Mouse (Mus musculus) embryo, embryonic 10.5 days (tissue): ENCODE results near the gene Rybp.
A peak's percentile ranks its signal among the peaks of the same experiment; 100 is the strongest.

Experiments used
- DNase-seq: peaks from one replicate; pipeline ENCODE4 v3.0.0-alpha.2; 2015; ENCODE audit warnings: low spot score

Gene Rybp

DNA sequence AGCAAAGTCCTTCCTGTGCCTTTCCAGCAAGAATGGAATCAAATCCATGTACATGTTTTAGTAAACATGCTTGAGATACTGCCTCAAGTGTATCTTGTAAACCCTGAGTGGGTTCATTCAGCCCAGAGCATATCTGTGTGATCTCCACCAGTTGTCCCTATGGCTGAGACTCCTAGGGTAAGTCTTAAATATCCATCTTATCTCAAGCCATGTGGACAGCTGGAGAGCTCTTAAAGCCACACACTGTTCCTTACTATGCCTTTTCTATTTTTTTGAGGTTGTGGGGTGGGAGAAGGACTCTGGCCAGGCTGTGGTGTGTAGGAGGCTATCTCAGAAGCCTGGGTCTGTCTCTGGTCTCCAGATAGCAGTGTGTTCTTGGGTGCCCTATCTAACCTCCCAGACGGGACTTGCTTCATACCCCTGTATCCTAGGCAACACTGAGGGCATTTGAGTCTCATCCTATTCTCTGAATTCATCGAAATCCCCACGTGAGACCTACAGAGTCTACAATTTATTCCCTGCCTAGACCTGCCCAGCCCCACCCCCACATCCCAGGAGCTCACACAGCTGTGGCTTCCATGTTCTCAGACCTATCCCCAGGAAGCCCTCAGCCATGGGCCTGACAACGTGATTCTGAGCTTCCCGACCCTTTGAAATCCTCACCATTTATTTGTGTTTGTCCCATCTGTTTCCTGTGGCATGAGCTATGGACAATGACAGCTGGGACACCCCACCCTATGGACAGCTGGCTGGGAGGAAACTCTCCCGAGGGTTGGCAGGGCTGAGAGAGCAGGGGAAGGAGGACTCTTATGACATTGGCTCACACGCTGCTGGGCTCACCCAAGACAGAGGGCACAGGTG lies 98.2 kb downstream of the Rybp start:
- DNase-seq, result no peak

DNA sequence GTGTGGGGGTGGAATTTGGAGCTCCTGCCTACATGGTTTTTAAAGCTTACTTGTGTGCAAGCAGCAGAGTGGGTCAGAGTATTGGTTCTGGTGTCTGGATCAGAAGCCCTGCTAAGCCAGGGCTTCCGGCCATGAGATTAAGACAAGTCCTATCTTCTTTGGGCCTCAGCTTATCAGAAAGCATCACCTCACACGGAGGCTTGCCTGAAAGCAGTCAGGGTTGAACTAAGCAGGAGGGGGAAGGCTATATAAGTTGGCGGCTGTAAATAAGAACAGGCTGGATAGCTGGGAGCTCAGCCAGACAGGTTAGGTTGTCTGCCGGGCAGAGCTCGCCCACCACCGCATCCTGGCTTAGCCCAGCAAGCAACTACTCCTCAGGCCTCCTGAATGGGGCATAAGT lies 99.5 kb downstream of the Rybp start:
- DNase-seq, result no peak

DNA sequence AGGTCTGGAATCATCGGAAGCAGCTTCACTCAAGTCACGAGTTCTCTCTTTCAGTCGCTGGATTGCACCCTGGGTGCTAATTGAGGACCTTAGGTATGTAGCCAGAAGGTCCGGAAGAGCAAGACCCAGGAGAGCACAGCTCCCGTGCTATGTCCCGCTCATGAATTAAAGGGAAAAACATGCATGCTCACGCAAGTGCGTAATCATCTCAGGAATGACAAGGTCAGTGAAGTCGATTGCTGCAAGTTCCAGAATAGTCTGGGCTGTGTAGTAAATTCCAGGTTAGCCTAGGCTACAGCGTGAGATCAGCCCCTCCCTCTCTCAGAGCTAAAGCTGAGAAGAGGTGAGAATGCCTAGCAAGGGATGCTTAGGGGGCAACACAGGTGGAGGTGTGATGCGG lies 100.5 kb downstream of the Rybp start:
- DNase-seq, result no peak

DNA sequence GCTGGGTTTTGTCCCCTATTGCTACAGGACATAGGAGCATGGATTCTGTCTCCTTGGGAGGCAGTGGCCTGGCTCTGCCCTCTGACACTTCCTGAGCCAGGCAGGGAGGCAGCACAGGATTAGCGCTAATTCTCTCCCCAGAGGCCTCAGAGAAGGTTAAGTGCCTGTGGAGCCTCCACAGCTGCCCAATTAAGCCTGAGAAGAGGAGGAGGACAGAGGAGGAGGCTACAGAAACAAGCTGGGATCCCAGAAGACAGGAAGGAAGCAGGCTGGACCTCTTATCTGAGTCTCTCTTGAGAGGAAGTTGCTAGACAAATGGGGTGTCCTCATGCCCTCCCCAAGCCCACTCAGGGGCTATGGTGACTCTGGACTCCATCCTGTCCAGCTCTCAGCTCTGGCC lies 101.8 kb downstream of the Rybp start:
- peak; percentile 60 for DNase-seq

DNA sequence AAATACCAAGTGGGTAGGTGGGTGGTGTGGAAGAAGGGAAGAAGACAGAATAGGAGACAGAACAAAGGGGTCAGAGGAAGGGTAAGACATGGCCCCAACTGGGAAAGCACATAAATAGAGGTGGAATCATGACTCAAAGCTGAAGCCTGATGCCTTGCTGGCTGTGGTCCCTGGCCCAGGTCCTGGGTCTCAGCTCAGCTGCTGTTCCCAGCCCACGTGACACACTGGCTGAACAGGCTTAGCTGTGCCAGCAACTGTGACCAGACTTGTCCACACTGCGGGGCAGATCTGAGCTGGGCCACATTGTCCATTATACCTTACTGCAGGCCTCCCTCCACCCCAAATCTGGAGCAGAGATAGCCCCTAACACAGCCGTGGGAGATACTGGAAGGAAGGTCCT lies 103.9 kb downstream of the Rybp start:
- DNase-seq, result no peak

DNA sequence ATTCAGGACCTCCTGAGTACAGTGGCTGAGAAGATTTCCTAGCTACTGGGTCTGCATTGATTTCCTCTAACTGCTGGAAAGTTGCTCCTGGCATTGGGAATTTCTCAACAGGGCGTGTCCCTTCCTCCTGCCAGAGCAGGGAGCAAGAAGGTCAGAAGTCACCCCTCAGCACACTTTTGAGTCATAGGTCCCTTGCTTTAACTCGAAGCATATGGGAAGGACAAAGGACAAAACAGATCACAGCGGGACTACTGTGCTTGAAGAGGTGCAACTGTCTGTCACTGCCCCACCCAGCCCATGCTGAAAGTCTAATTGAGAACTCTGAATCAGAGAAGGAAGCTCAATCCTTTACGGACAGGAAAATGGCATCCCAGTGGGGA lies 106.4 kb downstream of the Rybp start:
- DNase-seq, result no peak

DNA sequence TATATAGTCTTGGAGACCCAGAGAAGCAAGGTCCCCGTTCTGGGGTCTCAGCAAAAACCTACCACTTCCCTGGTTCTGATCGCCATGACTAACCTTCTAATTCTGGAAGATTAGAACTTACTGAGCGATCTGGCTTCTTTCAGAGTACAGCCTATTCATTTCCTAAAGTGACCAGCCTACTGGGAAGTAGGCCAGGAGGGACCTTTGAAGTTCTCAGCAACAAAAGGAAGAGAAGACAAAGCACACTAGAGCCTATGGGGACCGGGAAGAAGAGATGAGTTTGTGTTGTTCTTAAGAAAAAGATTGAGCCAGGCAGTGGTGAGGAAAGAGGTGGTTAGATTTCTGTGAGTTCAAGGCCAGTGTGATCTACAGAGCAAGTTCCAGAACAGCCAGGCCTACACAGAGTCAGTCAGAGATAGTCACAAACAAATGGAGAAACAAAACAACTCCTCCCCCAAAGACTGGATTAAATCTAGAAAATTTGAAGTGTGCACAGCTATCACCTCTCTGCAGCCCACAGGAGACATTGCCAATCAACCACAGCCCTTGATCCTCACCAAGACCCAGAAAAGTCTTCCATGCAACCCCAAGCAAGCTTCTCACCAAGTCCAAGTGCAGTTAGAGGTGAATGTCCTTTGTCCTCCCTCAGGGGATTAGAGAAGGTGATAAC lies 106.9 kb downstream of the Rybp start:
- no peak for DNase-seq

DNA sequence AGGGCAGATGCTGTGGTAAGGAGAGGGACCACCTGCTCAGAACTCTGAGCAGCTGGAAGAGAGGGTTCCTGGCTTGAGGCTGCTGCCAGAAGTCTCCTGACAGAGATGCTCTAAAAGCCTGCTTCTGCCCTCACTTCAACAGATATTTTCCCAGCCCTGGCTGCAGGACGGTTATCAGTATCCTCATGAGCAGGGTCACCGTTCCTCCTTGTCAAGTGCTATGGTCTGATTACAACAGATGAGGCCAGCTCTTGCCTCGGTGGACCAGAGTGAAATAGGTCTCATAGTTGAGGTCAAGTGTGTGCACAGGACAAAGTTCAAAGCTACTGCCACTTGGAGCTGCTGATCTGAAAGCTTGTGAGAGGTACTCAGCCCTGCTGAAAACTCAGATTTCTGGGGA lies 108.5 kb downstream of the Rybp start:
- no peak for DNase-seq
